Mouse (Mus musculus) embryonic facial prominence, embryonic 11.5 days (tissue): Measurements from ENCODE around the gene Nrcam. TPM values are rescaled to one million over a fixed set of nuclear protein-coding genes. Genes with fewer than 3 reads are reported as not detected.

ENCODE experiments used
- ATAC-seq: fragments of 200-750 bp; cut with Nextera tagmentation; replicated peaks from 2 replicates; pipeline ENCODE4 v1.8.0; 2017; ENCODE audit warnings: low read depth; ENCODE audit not compliant: insufficient number of reproducible peaks, low FRiP score, low TSS enrichment
- DNase-seq: peaks from one replicate; pipeline ENCODE4 v3.0.0-alpha.2; 2015; ENCODE audit warnings: low spot score
- H3K27ac ChIP-seq: fragments of 300-500 bp; sonication (generic); replicated peaks from 2 replicates; pipeline ENCODE4 v1.5.1; 2014; ENCODE audit warnings: mild to moderate bottlenecking, low read depth, low read length, control low read depth
- H3K27me3 ChIP-seq: fragments of 300-500 bp; sonication (generic); 2 replicates; pipeline ENCODE4 v1.6.1; 2014; ENCODE audit warnings: mild to moderate bottlenecking, low read length, moderate library complexity, mixed read lengths; ENCODE audit not compliant: control insufficient read depth, insufficient read depth
- H3K36me3 ChIP-seq: fragments of 300-500 bp; sonication (generic); replicated peaks from 2 replicates; pipeline ENCODE4 v1.6.1; 2014; ENCODE audit warnings: low read depth, mild to moderate bottlenecking, low read length, moderate library complexity, mixed read lengths; ENCODE audit not compliant: control insufficient read depth, insufficient read depth
- H3K4me1 ChIP-seq: fragments of 300-500 bp; sonication (generic); 2 replicates; pipeline ENCODE4 v1.6.1; 2014; ENCODE audit warnings: low read length, mixed read lengths; ENCODE audit not compliant: control insufficient read depth, insufficient read depth
- H3K4me2 ChIP-seq: fragments of 300-500 bp; sonication (generic); 2 replicates; pipeline ENCODE4 v1.6.1; 2014; ENCODE audit warnings: low read depth, mild to moderate bottlenecking, control low read depth, low read length, moderate library complexity
- H3K4me3 ChIP-seq: fragments of 300-500 bp; sonication (generic); 2 replicates; pipeline ENCODE4 v1.5.1; 2014; ENCODE audit warnings: low read depth, low read length, control low read depth
- H3K9ac ChIP-seq: fragments of 300-500 bp; sonication (generic); replicated peaks from 2 replicates; pipeline ENCODE4 v1.6.1; 2014; ENCODE audit warnings: mild to moderate bottlenecking, control low read depth, low read length
- H3K9me3 ChIP-seq: fragments of 300-500 bp; sonication (generic); replicated peaks from 2 replicates; pipeline ENCODE4 v1.6.1; 2016; ENCODE audit warnings: mild to moderate bottlenecking, low read length, inconsistent platforms, mixed read lengths; ENCODE audit not compliant: control insufficient read depth
- WGBS: fragments of 180-500 bp; shearing (Covaris S2); extraction: QIAGEN DNeasy Blood & Tissue Kit; methylation state at CpG from one replicate; pipeline ENCODE4 v1.1.7; 2014; 5-methylcytosine and 5-hydroxymethylcytosine counted together
- polyA plus RNA-seq: library from polyadenylated mRNA; unstranded; fragments of >200 nt; fragmentation: Nextera tagmentation; extraction: Ambion mirVana; gene quantifications from 2 replicates; pipeline ENCODE4 v1.2.1, GENCODE M21; 2014

Gene Nrcam
- polyA plus RNA-seq, 1 experiment from 2014 or later = 22.3 TPM

DNA sequence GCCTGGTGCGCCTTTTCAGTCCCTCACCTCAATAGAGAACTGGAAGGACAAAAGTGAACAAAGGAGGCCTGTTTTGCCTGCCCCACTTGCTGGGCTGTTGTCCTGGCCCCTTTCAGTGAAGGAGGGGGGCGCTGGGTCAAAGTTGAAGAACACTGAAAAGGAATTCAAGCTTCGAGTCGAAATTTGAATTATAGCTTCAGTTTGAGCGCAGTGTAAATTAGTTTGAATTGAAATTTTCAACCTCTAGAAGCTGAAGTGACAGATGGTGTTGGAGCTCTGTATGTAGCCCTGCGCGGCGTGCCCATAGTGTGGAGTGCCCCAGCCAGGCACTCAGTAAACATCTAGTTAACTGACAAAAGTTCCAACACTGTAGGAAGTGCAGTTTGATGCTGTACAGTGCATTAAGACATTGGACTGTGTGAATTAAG lies 9.5 kb downstream of the Nrcam start:
- no peaks in the 10 kb centered on the region for H3K4me1 ChIP-seq
- peak; percentile 85 for ATAC-seq
- DNase-seq = peak; percentile 59
- no peak overlapping the region for H3K4me3 ChIP-seq
- no peaks in the 10 kb centered on the region for H3K9me3 ChIP-seq
- no peak overlapping the region for H3K27ac ChIP-seq
- no peaks in the 10 kb centered on the region for H3K27me3 ChIP-seq
- 19% methylated on average over 8 of the region's 8 CpGs for WGBS
- H3K4me2 ChIP-seq = no peak overlapping the region
- no peaks in the 10 kb centered on the region for H3K36me3 ChIP-seq
- no peak overlapping the region for H3K9ac ChIP-seq

DNA sequence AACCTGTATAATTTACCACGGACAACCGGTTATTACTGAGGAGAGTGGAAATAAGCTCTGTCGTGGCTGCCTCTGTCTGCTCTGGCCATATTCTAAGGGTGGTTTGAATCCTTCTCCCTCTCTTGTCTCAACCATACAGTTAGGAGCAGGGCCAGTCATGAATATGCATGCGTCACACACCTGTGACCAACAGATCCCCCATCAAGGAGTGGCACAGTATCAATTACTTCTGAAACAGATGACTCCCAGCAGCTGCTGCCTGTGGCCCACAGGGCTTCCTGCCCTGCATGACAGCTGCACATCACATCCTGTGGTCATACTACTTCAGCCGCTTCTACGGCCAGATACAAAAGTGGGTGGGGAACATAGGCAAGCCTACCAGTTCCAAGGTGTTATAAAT lies 15.4 kb downstream of the Nrcam start:
- Histone ChIP-seq H3K4me3 (no peak overlapping the region), H3K4me1 (no peaks in the 10 kb centered on the region), H3K27ac (no peak overlapping the region), H3K9ac (no peak overlapping the region), H3K27me3 (no peaks in the 10 kb centered on the region), H3K36me3 (no peaks in the 10 kb centered on the region), H3K9me3 (no peaks in the 10 kb centered on the region), H3K4me2 (no peak overlapping the region)
- ATAC-seq = peak; percentile 67; the same call in 1 of the 2 replicates
- 68% methylated on average over 6 of the region's 6 CpGs for WGBS
- DNase-seq = no peak

DNA sequence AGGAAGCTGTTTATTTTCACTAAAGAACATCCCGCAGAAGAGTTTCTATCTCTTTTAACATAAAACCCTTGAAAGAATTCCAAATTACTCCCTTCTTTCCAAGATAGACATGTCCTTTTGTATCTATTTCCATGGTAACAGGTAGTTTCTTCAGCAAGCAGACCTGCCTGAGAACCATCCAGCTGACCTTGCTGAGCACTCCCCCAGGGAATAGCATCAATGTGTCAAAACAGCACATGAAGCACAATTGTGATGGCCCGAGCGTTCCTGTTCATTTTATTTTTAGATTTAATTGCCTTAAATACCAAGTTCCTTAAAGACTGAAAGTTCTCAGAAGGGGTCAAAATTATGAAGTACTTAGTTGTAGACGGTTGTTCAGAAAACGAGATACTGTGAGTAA lies 16.6 kb downstream of the Nrcam start:
- ATAC-seq = no peak; the same call in 1 of the 2 replicates
- H3K9me3 ChIP-seq = no peaks in the 10 kb centered on the region
- no peak overlapping the region for H3K4me3 ChIP-seq
- no peak overlapping the region for H3K9ac ChIP-seq
- no peak overlapping the region for H3K27ac ChIP-seq
- H3K4me2 ChIP-seq = no peak overlapping the region
- H3K36me3 ChIP-seq = no peaks in the 10 kb centered on the region
- DNase-seq = no peak
- H3K27me3 ChIP-seq = no peaks in the 10 kb centered on the region
- 35% methylated on average over 5 of the region's 5 CpGs for WGBS
- H3K4me1 ChIP-seq = no peaks in the 10 kb centered on the region

DNA sequence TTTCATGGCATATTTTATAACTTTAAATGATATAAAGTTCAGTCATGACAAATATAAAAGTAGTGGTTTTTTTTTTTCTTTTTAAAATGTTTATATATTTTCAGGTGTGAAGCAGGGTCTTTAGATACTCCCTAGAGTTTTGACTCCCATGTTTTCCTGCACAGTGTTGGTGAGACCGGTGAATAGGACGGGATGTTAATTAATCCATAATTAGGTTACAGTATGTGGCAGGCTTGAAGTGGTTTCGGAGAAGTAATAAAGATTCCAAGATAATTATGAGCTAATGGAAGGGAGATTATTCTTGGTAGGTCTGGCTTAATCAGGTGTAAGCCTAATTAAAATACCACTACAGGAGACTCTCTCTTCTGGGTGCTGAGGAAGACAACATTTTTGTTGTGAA lies 17.5 kb downstream of the Nrcam start:
- Histone ChIP-seq H3K9me3 (no peaks in the 10 kb centered on the region), H3K4me2 (no peak overlapping the region), H3K27ac (no peak overlapping the region), H3K4me1 (no peaks in the 10 kb centered on the region), H3K36me3 (no peaks in the 10 kb centered on the region), H3K9ac (no peak overlapping the region), H3K27me3 (no peaks in the 10 kb centered on the region), H3K4me3 (no peak overlapping the region)
- WGBS = 74% methylated on average over 3 of the region's 3 CpGs
- no peak for ATAC-seq
- DNase-seq = no peak

DNA sequence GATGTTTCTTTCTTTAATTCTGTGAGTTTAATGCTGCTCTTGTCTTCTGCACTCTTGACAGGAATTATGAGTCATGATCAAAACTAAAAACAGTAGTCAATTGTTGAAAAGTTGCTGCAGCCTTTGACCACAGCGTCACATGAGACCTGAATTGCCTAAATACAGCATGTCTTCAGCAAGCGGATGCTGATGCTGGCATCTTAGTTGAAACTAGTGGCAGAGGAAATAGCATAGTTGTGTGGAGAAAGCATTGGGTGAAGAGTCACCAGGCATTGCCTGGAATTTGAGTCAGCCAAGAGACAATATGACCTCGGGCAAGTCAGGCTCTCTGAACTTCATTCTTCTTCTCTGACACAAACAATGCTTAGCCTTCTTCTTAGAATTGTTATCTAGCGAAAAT lies 26.4 kb downstream of the Nrcam start:
- H3K4me1 ChIP-seq = no peaks in the 10 kb centered on the region
- ATAC-seq = no peak
- 74% methylated on average over 4 of the region's 4 CpGs for WGBS
- no peak for DNase-seq
- no peak overlapping the region for H3K27ac ChIP-seq
- no peaks in the 10 kb centered on the region for H3K9me3 ChIP-seq
- no peak overlapping the region for H3K9ac ChIP-seq
- no peak overlapping the region for H3K4me2 ChIP-seq
- no peaks in the 10 kb centered on the region for H3K27me3 ChIP-seq
- no peak overlapping the region for H3K4me3 ChIP-seq
- H3K36me3 ChIP-seq = no peaks in the 10 kb centered on the region

DNA sequence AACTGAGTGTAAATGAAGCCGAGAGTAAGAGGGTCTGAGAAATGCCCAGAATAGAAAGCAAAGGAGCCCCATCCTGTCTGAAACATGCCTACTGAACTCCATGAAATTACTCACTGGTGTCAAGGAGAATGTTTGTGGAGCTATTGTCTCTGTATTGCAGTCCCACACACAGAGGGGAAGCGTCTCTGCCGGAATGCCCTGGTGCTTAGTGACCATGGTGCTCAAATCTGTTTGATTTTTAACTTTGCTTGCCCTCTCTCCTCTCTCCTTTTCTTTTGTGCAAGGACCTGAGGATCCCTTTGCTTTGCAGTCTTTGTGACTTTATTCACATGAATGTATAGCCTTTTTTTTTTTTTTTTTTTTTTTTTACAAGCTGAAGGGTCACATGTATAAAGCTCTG lies 28.8 kb downstream of the Nrcam start:
- H3K27ac ChIP-seq = no peak overlapping the region
- 36% methylated on average over 3 of the region's 3 CpGs for WGBS
- no peak for DNase-seq

DNA sequence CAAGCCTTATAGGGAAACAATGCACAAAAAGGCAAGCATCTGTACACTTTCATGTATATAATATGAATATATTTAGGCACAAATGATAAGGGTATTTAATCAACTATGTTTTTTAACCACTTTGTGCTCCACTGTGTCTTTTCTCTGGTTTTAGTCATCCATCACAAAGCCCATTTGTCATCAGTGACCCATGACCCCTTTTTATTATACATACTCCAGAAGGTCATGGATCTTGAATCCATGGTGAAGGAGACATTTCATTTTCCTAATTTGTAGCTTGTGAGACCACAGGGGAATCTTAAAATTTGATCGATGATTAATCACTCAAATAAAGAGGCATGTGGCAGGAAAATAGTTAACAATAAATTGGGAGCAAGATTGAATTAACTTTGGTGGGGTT lies 29.2 kb downstream of the Nrcam start:
- no peaks in the 10 kb centered on the region for H3K9me3 ChIP-seq
- H3K27me3 ChIP-seq = no peaks in the 10 kb centered on the region
- no peaks in the 10 kb centered on the region for H3K36me3 ChIP-seq
- ATAC-seq (no peak), DNase-seq (no peak)
- 68% methylated on average over 1 of the region's 1 CpGs for WGBS
- no peaks in the 10 kb centered on the region for H3K4me1 ChIP-seq
- H3K9ac ChIP-seq = no peak overlapping the region
- H3K4me2 ChIP-seq = no peak overlapping the region
- H3K27ac ChIP-seq = no peak overlapping the region
- no peak overlapping the region for H3K4me3 ChIP-seq

More for the DNA sequence above, 28.8 kb downstream of the Nrcam start:
- Histone ChIP-seq H3K4me2 (no peak overlapping the region), H3K36me3 (no peaks in the 10 kb centered on the region), H3K4me1 (no peaks in the 10 kb centered on the region), H3K9me3 (no peaks in the 10 kb centered on the region), H3K27me3 (no peaks in the 10 kb centered on the region), H3K9ac (no peak overlapping the region), H3K4me3 (no peak overlapping the region)
- ATAC-seq = no peak

DNA sequence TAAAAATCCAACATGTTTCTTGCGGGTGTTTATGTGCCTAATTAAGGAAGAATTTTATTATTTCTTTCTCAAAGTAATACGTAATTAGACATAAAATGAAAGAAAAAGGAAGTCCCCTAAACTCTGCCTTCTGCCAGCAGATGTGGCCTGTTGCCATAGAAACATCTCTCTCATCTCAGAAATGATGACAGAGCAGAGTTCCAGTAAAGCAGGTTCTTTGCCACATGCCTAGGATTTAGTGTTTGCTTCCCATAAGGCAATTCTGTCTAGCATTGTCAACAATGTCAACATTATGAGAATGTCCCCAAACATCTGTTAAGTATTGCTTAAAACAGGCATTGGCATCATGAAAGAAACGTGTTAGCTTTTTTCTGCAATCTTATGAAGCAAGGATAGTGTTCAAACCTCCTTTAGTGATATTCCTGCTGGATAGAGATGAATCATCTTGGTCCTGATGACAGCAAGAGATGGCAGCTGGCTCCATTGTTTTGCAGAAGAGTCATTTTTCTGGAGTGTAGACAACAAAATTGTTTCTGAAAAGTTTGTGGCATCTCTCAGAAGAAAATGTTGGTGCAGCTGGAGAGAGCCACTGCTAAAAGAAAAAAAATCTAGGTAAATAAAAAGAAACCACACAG lies 42.5 kb downstream of the Nrcam start:
- Histone ChIP-seq H3K4me1 (no peaks in the 10 kb centered on the region), H3K27me3 (no peaks in the 10 kb centered on the region), H3K9me3 (no peaks in the 10 kb centered on the region), H3K4me3 (no peak overlapping the region), H3K36me3 (no peaks in the 10 kb centered on the region), H3K9ac (no peak overlapping the region), H3K27ac (no peak overlapping the region), H3K4me2 (no peak overlapping the region)
- no peak for DNase-seq
- 76% methylated on average over 3 of the region's 3 CpGs for WGBS
- no peak for ATAC-seq
